ENCODE assay signal across 8 mouse cellular contexts in genomic region chr4:116627722-116628662, GRCm38 (mm10). TPM values are rescaled to one million over a fixed set of nuclear protein-coding genes. Genes with fewer than 3 reads are reported as not detected.
A peak's percentile ranks its signal among the peaks of the same experiment; 100 is the strongest.
DNase-seq lines count a peak whose midpoint lies in the region; ATAC-seq lines count a peak whose summit lies in the region.

Gene Nasp (minus strand): TSS chr4:116627941.

- H3K9ac ChIP-seq in hindbrain, embryonic 15.5 days: peak within 1 kb of the TSS; percentile 68

- H3K4me1 ChIP-seq in hindbrain, embryonic 15.5 days (replicated peaks): peaks cover 24% of the 10 kb centered on the region

- H3K4me2 ChIP-seq in hindbrain, embryonic 15.5 days: peak within 1 kb of the TSS; percentile 88

- 0 out of 2 replicates have a peak, but pooled peaks cover 8% of the 10 kb centered on the region for H3K36me3 ChIP-seq in hindbrain, embryonic 15.5 days

- H3K27ac ChIP-seq in hindbrain, embryonic 15.5 days (replicated peaks): peak within 1 kb of the TSS; percentile 90

- peak within 1 kb of the TSS; percentile 67 for H3K4me3 ChIP-seq in hindbrain, embryonic 15.5 days

- peak; percentile 87 for ATAC-seq in hindbrain, embryonic 15.5 days (ENCODE audit: low FRiP score, low read depth)

- 8% methylated on average over 23 of the region's 23 CpGs for WGBS in hindbrain, embryonic 15.5 days

- peak; percentile 85 for DNase-seq in T-cell, adult 2 months (ENCODE audit: low spot score)
- DNase-seq in cerebellum, postnatal 25 days: peak; percentile 82 to 85
- peak; percentile 80 to 90 for DNase-seq in frontal cortex, postnatal 36 days (ENCODE audit: low spot score in 2 of 2)
- peak; percentile 79 for DNase-seq in left cerebral cortex, adult 11 months (ENCODE audit: low spot score)
- peak; percentile 83 to 88 for DNase-seq in lung, postnatal 4 days
- peak; percentile 76 for DNase-seq in retina, postnatal 7 days (ENCODE audit: low read depth, low spot score)
- DNase-seq in urinary bladder, postnatal 14 days (ENCODE audit: low spot score): peak; percentile 83

- H3K9me3 ChIP-seq in hindbrain, embryonic 15.5 days: no peaks in the 10 kb centered on the region

- no peaks in the 10 kb centered on the region for H3K27me3 ChIP-seq in hindbrain, embryonic 15.5 days

RNA-seq across cellular contexts. Expression of gene Nasp, which starts in this region (rescaled TPM):
- polyA plus RNA-seq in hindbrain, embryonic 15.5 days (2015; fragmentation: Nextera tagmentation; extraction: Ambion mirVana): 92.9 and 98.3 TPM in 2 replicates

Comparison
In these comparisons a context has a peak if more than half of its experiments do, and no peak if none do; other contexts are left out.
1. Peak in every context shown above with its lines: DNase-seq, ATAC-seq, H3K4me3 ChIP-seq and H3K27ac ChIP-seq.